Mouse (Mus musculus): ENCODE results near the gene Spag8.

DNA sequence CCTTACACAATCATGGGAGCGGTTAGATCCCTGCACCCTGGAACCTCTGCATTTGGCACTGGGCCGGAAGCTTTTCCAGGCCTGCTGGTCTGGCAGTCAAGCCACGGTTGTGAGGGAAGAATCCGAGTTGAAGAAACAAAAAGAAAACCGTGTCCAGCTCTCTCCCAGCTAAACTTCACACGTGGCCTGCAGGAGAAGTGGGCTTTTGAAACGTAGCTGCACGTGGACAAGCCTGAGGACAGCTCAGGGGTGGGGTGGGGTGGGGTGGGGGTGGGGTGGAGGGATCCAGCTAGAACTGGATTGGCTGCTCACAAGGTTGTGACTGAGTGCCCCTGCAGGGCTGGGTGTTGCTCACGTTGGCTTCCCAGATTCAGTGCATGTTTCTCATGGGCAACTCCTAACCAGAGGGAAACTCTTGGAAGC is 41.9 kb upstream of the Spag8 start:
- TF ChIP-seq CTCF (IDR thresholded peaks at IDR 0.05; ENCODE audit: extremely low read depth, insufficient read depth, insufficient read length, insufficient replicate concordance) (no peak), POLR2A (IDR thresholded peaks at IDR 0.05; ENCODE audit: low read depth, low read length) (no peak)

All from spleen, adult 2 months (tissue).